Comparison of ENCODE assay signal across 11 mouse cellular contexts in genomic region chr14:120347410-120348315, GRCm38 (mm10).
DNase-seq lines count a peak whose midpoint lies in the region; ATAC-seq and TF ChIP-seq lines count a peak whose summit lies in the region.
"Had no signal": no experiment of that assay in that cellular context is flagged by ENCODE, and none has a peak within 500 bp of the region (broad histone marks: within the 10 kb centered on the region; RNA-seq: fewer than 3 reads in every experiment).

No protein-coding gene starts in this region.

- peaks cover 3% of the 10 kb centered on the region; the same call in 1 of the 2 replicates for H3K9me3 ChIP-seq in midbrain, embryonic 14.5 days (ENCODE audit: control insufficient read depth, low read length)
- H3K9me3 ChIP-seq: intestine, embryonic 15.5 days had no signal

- no peaks in the 10 kb centered on the region for H3K27me3 ChIP-seq in kidney, adult 2 months (replicated peaks; ENCODE audit: control insufficient read depth, insufficient read depth, low read length)
- H3K27me3 ChIP-seq in midbrain, embryonic 14.5 days (ENCODE audit: control insufficient read depth, insufficient read depth, low read length): no peaks in the 10 kb centered on the region
- H3K27me3 ChIP-seq: intestine, embryonic 15.5 days; limb, embryonic 13.5 days had no signal

- no peak overlapping the region for H3K4me3 ChIP-seq in kidney, adult 2 months (ENCODE audit: insufficient read depth, low read depth, low read length)
- H3K4me3 ChIP-seq in bone marrow, adult 2 months (replicated peaks; ENCODE audit: control insufficient read depth, low read depth, low read length): no peak overlapping the region
- no peak overlapping the region for H3K4me3 ChIP-seq in midbrain, embryonic 14.5 days (replicated peaks; ENCODE audit: low read depth, low read length)
- H3K4me3 ChIP-seq: intestine, embryonic 15.5 days; limb, embryonic 13.5 days had no signal

- peaks cover 13% of the 10 kb centered on the region for H3K4me1 ChIP-seq in kidney, adult 2 months (ENCODE audit: control insufficient read depth, insufficient read depth, low read length)
- H3K4me1 ChIP-seq in bone marrow, adult 2 months (ENCODE audit: control insufficient read depth, insufficient read depth, low read length): peaks cover 1% of the 10 kb centered on the region; the same call in 1 of the 2 replicates
- no peaks in the 10 kb centered on the region for H3K4me1 ChIP-seq in midbrain, embryonic 14.5 days (ENCODE audit: control insufficient read depth, insufficient read depth, low read length)

- H3K9ac ChIP-seq in midbrain, embryonic 14.5 days (replicated peaks; ENCODE audit: low read length): no peak overlapping the region
- H3K9ac ChIP-seq: intestine, embryonic 15.5 days; limb, embryonic 13.5 days had no signal

- H3K27ac ChIP-seq in kidney, adult 2 months (ENCODE audit: insufficient read depth, low read depth, low read length): peak overlapping the region; percentile 42
- H3K27ac ChIP-seq in bone marrow, adult 2 months (ENCODE audit: control insufficient read depth, insufficient read depth, low read depth, low read length, poor library complexity): no peak overlapping the region
- no peak overlapping the region for H3K27ac ChIP-seq in midbrain, embryonic 14.5 days (replicated peaks; ENCODE audit: low read depth, low read length)
- H3K27ac ChIP-seq: intestine, embryonic 15.5 days; limb, embryonic 13.5 days had no signal

- peak; percentile 39 for DNase-seq in kidney, adult 2 months
- DNase-seq in kidney, postnatal 14 days: no peak
- DNase-seq in CD4-positive, CD25-positive, alpha-beta regulatory T cell, adult 2 months (ENCODE audit: low read depth, low spot score): peak; percentile 45
- DNase-seq in embryo, embryonic 10.5 days (ENCODE audit: low spot score): no peak
- no peak for DNase-seq in midbrain, embryonic 14.5 days
- no peak for DNase-seq in adrenal gland, adult (ENCODE audit: inconsistent age in 2 of 2, low spot score in 1 of 2)
- DNase-seq: cerebellum, postnatal 36 days had no signal

- WGBS in kidney, adult 2 months: 55% methylated on average over 11 of the region's 11 CpGs
- 28% methylated on average over 11 of the region's 11 CpGs for WGBS in bone marrow, adult 2 months
- WGBS in midbrain, embryonic 14.5 days: 88% methylated on average over 11 of the region's 11 CpGs

- peak; percentile 91 for ATAC-seq in inflammation-experienced regulatory T-cells, adult 6 months
- no peak for ATAC-seq in midbrain, embryonic 14.5 days (ENCODE audit: low FRiP score, low TSS enrichment)
- ATAC-seq: intestine, embryonic 15.5 days had no signal

- TF ChIP-seq POLR2A in kidney, adult 2 months (IDR thresholded peaks at IDR 0.05; ENCODE audit: low read depth, low read length): no peak
- no peak for TF ChIP-seq POLR2A in bone marrow, adult 2 months (IDR thresholded peaks at IDR 0.05; ENCODE audit: borderline replicate concordance, control insufficient read depth, low read depth, low read length)

- H3K4me2 ChIP-seq in midbrain, embryonic 14.5 days (ENCODE audit: low read length): no peak overlapping the region
- H3K4me2 ChIP-seq: intestine, embryonic 15.5 days; limb, embryonic 13.5 days had no signal

- H3K36me3 ChIP-seq in kidney, adult 2 months (ENCODE audit: control insufficient read depth, insufficient read depth, low read length): no peaks in the 10 kb centered on the region; the same call in 1 of the 2 replicates
- H3K36me3 ChIP-seq in midbrain, embryonic 14.5 days (ENCODE audit: control insufficient read depth, insufficient read depth, low read length): no peaks in the 10 kb centered on the region

- TF ChIP-seq CTCF in kidney, adult 2 months (conservative IDR thresholded peaks at IDR 0.05; ENCODE audit: insufficient read depth, insufficient read length, low read depth, low read length): peak; percentile 35
- TF ChIP-seq CTCF in bone marrow, adult 2 months (IDR thresholded peaks at IDR 0.05; ENCODE audit: control insufficient read depth, insufficient read depth, low read length): peak; percentile 34; the same call in 1 of the 2 replicates

Comparison
In these comparisons a context has a peak if more than half of its experiments do, and no peak if none do; other contexts are left out.
1. DNase-seq: peak in kidney, adult 2 months (single experiment) and CD4-positive, CD25-positive, alpha-beta regulatory T cell, adult 2 months (single experiment); none in kidney, postnatal 14 days (single experiment), embryo, embryonic 10.5 days (single experiment), midbrain, embryonic 14.5 days (single experiment) and adrenal gland, adult (0 of 2).